Mouse (Mus musculus) midbrain, embryonic 15.5 days (tissue): Measurements from ENCODE around the gene Dis3l2. TPM values are rescaled to one million over a fixed set of nuclear protein-coding genes. Genes with fewer than 3 reads are reported as not detected.

Source experiments
- ATAC-seq: fragments of 200-750 bp; cut with Nextera tagmentation; replicated peaks from 2 replicates; pipeline ENCODE4 v1.8.0; 2017; ENCODE audit warnings: moderate TSS enrichment
- H3K27ac ChIP-seq: fragments of 300-500 bp; sonication (generic); 2 replicates; pipeline ENCODE4 v1.5.1; 2015; ENCODE audit warnings: mild to moderate bottlenecking, inconsistent platforms
- H3K27me3 ChIP-seq: fragments of 300-500 bp; sonication (generic); replicated peaks from 2 replicates; pipeline ENCODE4 v1.6.1; 2015; ENCODE audit warnings: inconsistent platforms
- H3K36me3 ChIP-seq: fragments of 300-500 bp; sonication (generic); replicated peaks from 2 replicates; pipeline ENCODE4 v1.6.1; 2015; ENCODE audit warnings: inconsistent platforms
- H3K4me1 ChIP-seq: fragments of 300-500 bp; sonication (generic); 2 replicates; pipeline ENCODE4 v1.6.1; 2015; ENCODE audit warnings: inconsistent platforms
- H3K4me2 ChIP-seq: fragments of 300-500 bp; sonication (generic); 2 replicates; pipeline ENCODE4 v1.6.1; 2015; ENCODE audit warnings: inconsistent platforms, mild to moderate bottlenecking, moderate library complexity
- H3K4me3 ChIP-seq: fragments of 300-500 bp; sonication (generic); 2 replicates; pipeline ENCODE4 v1.5.1; 2015; ENCODE audit warnings: mild to moderate bottlenecking, inconsistent platforms
- H3K9ac ChIP-seq: fragments of 300-500 bp; sonication (generic); 2 replicates; pipeline ENCODE4 v1.6.1; 2015; ENCODE audit warnings: mild to moderate bottlenecking, inconsistent platforms
- H3K9me3 ChIP-seq: fragments of 300-500 bp; sonication (generic); 2 replicates; pipeline ENCODE4 v1.6.1; 2016; ENCODE audit warnings: inconsistent platforms
- WGBS: fragments of 180-500 bp; shearing (Covaris S2); methylation state at CpG from one replicate; pipeline ENCODE4 v1.1.7; 2015; ENCODE audit warnings: mixed read lengths; 5-methylcytosine and 5-hydroxymethylcytosine counted together
- polyA plus RNA-seq: library from polyadenylated mRNA; unstranded; fragments of >200 nt; fragmentation: Nextera tagmentation; extraction: Ambion mirVana; gene quantifications from 2 replicates; pipeline ENCODE4 v1.2.1, GENCODE M21; 2015

The Dis3l2 gene
- polyA plus RNA-seq, 1 experiment from 2014 or later = 44.3 TPM

- H3K4me1 ChIP-seq = peaks cover 5% of the 10 kb centered on the region; the same call in 1 of the 2 replicates
- no peak overlapping the region for H3K4me2 ChIP-seq
- no peaks in the 10 kb centered on the region for H3K9me3 ChIP-seq
- no peak overlapping the region for H3K9ac ChIP-seq
- WGBS = 26% methylated on average over 2 of the region's 2 CpGs
- no peaks in the 10 kb centered on the region for H3K27me3 ChIP-seq
- H3K4me3 ChIP-seq = no peak overlapping the region
- H3K27ac ChIP-seq = no peak overlapping the region
- 0 out of 2 replicates have a peak, but pooled peaks have one; percentile 4 for ATAC-seq
- H3K36me3 ChIP-seq = no peaks in the 10 kb centered on the region
Measured at GRCm38 (mm10) chr1:87003169-87003552, 299.6 kb downstream of the Dis3l2 start.

DNA sequence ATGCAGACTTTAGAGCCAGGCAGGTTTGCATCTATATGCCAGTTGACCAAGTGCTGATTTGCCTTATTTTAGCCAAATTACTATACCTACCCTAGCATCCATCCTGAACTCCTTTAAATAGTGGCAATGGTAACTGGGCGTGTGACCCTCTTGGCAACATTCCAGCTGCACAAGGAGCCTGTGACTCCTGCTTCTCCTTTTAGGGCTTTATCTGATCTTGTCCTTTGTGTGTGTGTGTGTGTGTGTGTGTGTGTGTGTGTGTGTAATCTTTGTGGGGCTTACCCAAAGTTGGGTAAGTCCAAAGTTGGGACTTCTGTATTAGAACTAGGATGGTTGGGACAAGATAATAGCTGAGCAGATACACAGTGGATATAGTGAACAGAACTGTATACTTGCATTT is 302.8 kb downstream of the Dis3l2 start:
- Histone ChIP-seq H3K36me3 (no peaks in the 10 kb centered on the region), H3K4me1 (peaks cover 5% of the 10 kb centered on the region; the same call in 1 of the 2 replicates), H3K9ac (no peak overlapping the region), H3K4me3 (no peak overlapping the region), H3K9me3 (no peaks in the 10 kb centered on the region), H3K4me2 (no peak overlapping the region), H3K27me3 (no peaks in the 10 kb centered on the region), H3K27ac (no peak overlapping the region)
- no peak for ATAC-seq
- 93% methylated on average over 1 of the region's 1 CpGs for WGBS

GRCm38 (mm10) chr1:87008211-87008610 is 304.6 kb downstream of the Dis3l2 start:
- WGBS = 27% methylated on average over 1 of the region's 1 CpGs
- no peaks in the 10 kb centered on the region for H3K36me3 ChIP-seq

GRCm38 (mm10) chr1:87009156-87009555 is 305.5 kb downstream of the Dis3l2 start:
- Histone ChIP-seq H3K4me3 (no peak overlapping the region), H3K9me3 (no peaks in the 10 kb centered on the region), H3K9ac (no peak overlapping the region), H3K4me1 (no peaks in the 10 kb centered on the region), H3K27me3 (no peaks in the 10 kb centered on the region), H3K27ac (no peak overlapping the region), H3K4me2 (no peak overlapping the region), H3K36me3 (no peaks in the 10 kb centered on the region)
- WGBS = 88% methylated on average over 3 of the region's 3 CpGs
- no peak for ATAC-seq

More at GRCm38 (mm10) chr1:87008211-87008610, 304.6 kb downstream of the Dis3l2 start:
- Histone ChIP-seq H3K27me3 (no peaks in the 10 kb centered on the region), H3K4me3 (no peak overlapping the region), H3K27ac (no peak overlapping the region), H3K9ac (no peak overlapping the region), H3K4me1 (no peaks in the 10 kb centered on the region), H3K4me2 (no peak overlapping the region), H3K9me3 (no peaks in the 10 kb centered on the region)
- no peak for ATAC-seq

- Histone ChIP-seq H3K4me3 (no peak overlapping the region), H3K27me3 (no peaks in the 10 kb centered on the region), H3K36me3 (no peaks in the 10 kb centered on the region), H3K4me2 (no peak overlapping the region), H3K9me3 (no peaks in the 10 kb centered on the region), H3K4me1 (no peaks in the 10 kb centered on the region), H3K9ac (no peak overlapping the region), H3K27ac (no peak overlapping the region)
- WGBS = 78% methylated on average over 12 of the region's 12 CpGs
- ATAC-seq = no peak
Measured at GRCm38 (mm10) chr1:87010629-87011330, 307.2 kb downstream of the Dis3l2 start.

GRCm38 (mm10) chr1:87011718-87012117 is 308.1 kb downstream of the Dis3l2 start:
- H3K27ac ChIP-seq = no peak overlapping the region
- no peaks in the 10 kb centered on the region for H3K36me3 ChIP-seq
- no peaks in the 10 kb centered on the region for H3K9me3 ChIP-seq
- no peaks in the 10 kb centered on the region for H3K27me3 ChIP-seq
- no peak overlapping the region for H3K9ac ChIP-seq
- H3K4me3 ChIP-seq = no peak overlapping the region
- no peak overlapping the region for H3K4me2 ChIP-seq
- ATAC-seq = no peak
- H3K4me1 ChIP-seq = no peaks in the 10 kb centered on the region
- WGBS = 74% methylated on average over 3 of the region's 3 CpGs

DNA sequence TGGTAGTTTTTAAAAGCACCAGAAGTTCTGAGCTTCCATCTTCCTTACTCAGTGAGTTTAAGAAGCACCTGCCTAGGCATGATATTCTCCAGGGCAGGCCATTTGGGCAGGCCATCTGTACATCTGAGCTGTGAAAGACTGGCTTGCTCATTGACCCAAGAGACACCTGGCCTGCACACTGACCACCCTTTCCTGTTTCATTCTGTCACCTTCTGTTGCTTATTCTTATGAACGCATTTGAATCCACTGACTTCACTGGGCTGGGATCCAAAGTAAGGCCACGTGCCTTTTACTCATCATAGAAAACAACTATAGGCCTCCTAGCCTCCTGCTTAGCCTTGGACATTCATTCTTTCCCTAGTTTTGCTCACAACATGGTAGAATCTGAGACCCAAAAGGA is 309.0 kb downstream of the Dis3l2 start:
- no peaks in the 10 kb centered on the region for H3K36me3 ChIP-seq

DNA sequence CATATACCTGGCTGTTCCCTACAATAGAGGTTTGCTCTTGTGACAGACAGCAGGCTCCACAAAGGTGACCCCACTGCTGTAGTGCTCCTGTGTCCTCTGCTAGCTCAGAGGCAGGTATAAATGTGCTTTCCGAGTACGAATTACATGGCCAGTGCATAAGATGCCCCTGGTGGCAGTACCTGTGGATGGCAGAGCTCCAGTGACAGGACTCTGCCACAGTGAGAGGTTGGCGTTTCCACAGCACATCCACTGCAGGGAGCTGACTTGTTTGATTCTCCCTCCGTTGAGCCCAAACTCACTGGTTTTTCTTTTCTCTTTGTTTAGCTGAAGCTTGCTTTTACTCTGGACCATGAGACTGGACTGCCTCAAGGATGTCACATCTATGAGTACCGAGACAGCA is 317.1 kb downstream of the Dis3l2 start:
- no peak overlapping the region for H3K9ac ChIP-seq
- no peaks in the 10 kb centered on the region for H3K4me1 ChIP-seq
- H3K4me3 ChIP-seq = no peak overlapping the region
- no peaks in the 10 kb centered on the region for H3K9me3 ChIP-seq
- ATAC-seq = no peak
- H3K36me3 ChIP-seq = no peaks in the 10 kb centered on the region
- H3K27ac ChIP-seq = no peak overlapping the region
- 80% methylated on average over 5 of the region's 5 CpGs for WGBS
- no peak overlapping the region for H3K4me2 ChIP-seq
- no peaks in the 10 kb centered on the region for H3K27me3 ChIP-seq

More for the DNA sequence above, 309.0 kb downstream of the Dis3l2 start:
- no peak overlapping the region for H3K4me2 ChIP-seq
- H3K27me3 ChIP-seq = no peaks in the 10 kb centered on the region
- H3K4me1 ChIP-seq = no peaks in the 10 kb centered on the region
- no peak for ATAC-seq
- H3K27ac ChIP-seq = no peak overlapping the region
- 83% methylated on average over 2 of the region's 2 CpGs for WGBS
- no peak overlapping the region for H3K9ac ChIP-seq
- no peaks in the 10 kb centered on the region for H3K9me3 ChIP-seq
- H3K4me3 ChIP-seq = no peak overlapping the region

GRCm38 (mm10) chr1:87021584-87021983 is 318.0 kb downstream of the Dis3l2 start:
- H3K4me2 ChIP-seq = no peak overlapping the region
- WGBS = 97% methylated on average over 3 of the region's 3 CpGs
- H3K4me3 ChIP-seq = no peak overlapping the region
- H3K27me3 ChIP-seq = no peaks in the 10 kb centered on the region
- H3K9ac ChIP-seq = no peak overlapping the region
- H3K27ac ChIP-seq = no peak overlapping the region
- no peaks in the 10 kb centered on the region for H3K4me1 ChIP-seq
- no peaks in the 10 kb centered on the region for H3K9me3 ChIP-seq
- ATAC-seq = no peak
- no peaks in the 10 kb centered on the region for H3K36me3 ChIP-seq

GRCm38 (mm10) chr1:87023291-87024170 is 319.9 kb downstream of the Dis3l2 start:
- ATAC-seq = 0 out of 2 replicates have a peak, but pooled peaks have one; percentile 24
- H3K27ac ChIP-seq = no peak overlapping the region

DNA sequence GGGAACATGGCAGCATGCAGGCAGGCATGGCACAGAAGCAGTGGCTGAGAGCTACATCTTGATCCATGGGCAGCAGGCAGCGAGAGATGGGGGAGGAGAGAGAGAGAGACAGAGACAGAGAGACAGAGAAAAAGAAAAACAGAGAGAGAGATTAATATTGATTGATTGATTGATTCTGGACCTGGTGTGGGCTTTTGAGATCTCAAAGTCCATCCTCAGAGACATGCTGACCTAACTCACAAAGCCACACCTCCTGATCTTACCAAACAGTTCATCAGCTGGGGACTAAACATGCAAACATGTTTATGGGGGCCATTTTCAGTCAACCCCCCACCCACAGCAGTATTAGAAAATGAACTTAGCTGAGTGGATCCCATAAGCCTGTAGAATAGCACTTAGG is 321.4 kb downstream of the Dis3l2 start:
- no peaks in the 10 kb centered on the region for H3K4me1 ChIP-seq
- ATAC-seq = no peak
- WGBS = 59% methylated on average over 1 of the region's 1 CpGs
- H3K9me3 ChIP-seq = no peaks in the 10 kb centered on the region
- H3K4me3 ChIP-seq = no peak overlapping the region
- H3K9ac ChIP-seq = no peak overlapping the region
- H3K27me3 ChIP-seq = no peaks in the 10 kb centered on the region
- H3K36me3 ChIP-seq = no peaks in the 10 kb centered on the region
- no peak overlapping the region for H3K4me2 ChIP-seq
- no peak overlapping the region for H3K27ac ChIP-seq

More at GRCm38 (mm10) chr1:87023291-87024170, 319.9 kb downstream of the Dis3l2 start:
- Histone ChIP-seq H3K9me3 (no peaks in the 10 kb centered on the region), H3K4me2 (no peak overlapping the region), H3K27me3 (no peaks in the 10 kb centered on the region), H3K4me1 (no peaks in the 10 kb centered on the region), H3K36me3 (no peaks in the 10 kb centered on the region), H3K9ac (no peak overlapping the region), H3K4me3 (no peak overlapping the region)
- whole genome bisulfite sequencing = 84% methylated on average over 6 of the region's 6 CpGs

DNA sequence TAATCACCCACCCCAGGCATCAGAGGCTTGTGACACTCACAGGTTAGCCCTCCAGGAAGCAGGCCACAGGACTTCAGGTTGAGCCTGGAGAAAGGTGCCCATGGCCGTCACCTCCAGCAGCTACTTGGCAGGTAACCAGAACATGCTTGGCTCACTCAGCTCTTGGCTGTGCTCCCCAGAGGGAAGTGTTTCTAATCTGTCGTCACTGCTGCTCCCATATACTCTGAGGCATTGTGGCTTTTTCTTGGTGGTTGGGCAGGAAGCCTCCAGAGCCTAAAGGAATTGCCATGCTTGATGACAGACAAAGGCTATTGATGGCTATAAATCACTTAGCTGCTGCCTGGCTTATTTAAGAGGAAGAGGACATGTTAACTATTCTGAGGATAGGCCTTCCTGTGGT is 325.2 kb downstream of the Dis3l2 start:
- Histone ChIP-seq H3K9me3 (no peaks in the 10 kb centered on the region), H3K36me3 (no peaks in the 10 kb centered on the region), H3K4me2 (no peak overlapping the region), H3K27ac (no peak overlapping the region), H3K27me3 (no peaks in the 10 kb centered on the region), H3K9ac (no peak overlapping the region), H3K4me3 (no peak overlapping the region), H3K4me1 (no peaks in the 10 kb centered on the region)
- WGBS = 65% methylated on average over 2 of the region's 2 CpGs
- ATAC-seq = no peak
